Mouse (Mus musculus): ENCODE measurements at regions not wholly inside any gene's neighbourhood (a gene's known extent, or its start where the extent isn't known, plus 50 kb on each side); places are given as distances from the start of the nearest gene placed in this dataset.

DNA sequence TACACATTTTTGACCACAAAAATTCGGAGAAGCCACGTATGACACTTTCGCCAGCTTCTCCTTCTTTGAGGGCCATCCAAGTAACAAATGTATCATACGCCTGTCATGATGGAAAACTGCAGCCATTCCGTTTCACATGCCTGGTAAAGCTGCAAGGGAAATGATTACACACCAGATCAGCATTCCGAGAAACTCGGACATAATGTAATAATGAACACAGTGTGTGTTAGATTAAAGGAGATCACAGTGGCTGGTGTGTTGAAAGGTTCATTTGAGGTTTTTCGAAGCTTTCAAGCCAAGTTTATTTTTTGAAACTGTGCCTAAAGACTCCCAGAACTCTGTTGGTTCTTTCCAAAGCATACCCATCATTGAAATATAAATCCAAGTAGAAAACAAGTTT lies 137.8 kb upstream of the Mad2l1 start:
- TF ChIP-seq ZC3H11A (IDR thresholded peaks at IDR 0.05; ENCODE audit: borderline replicate concordance, low read depth, low read length) (no peak), HCFC1 (IDR thresholded peaks at IDR 0.05; ENCODE audit: borderline replicate concordance, insufficient read depth, low read length) (no peak)
